In genomic region chr11:49050064-49050463, GRCm38 (mm10) we compare ENCODE assay signal across 15 mouse cellular contexts. TPM values are rescaled to one million over a fixed set of nuclear protein-coding genes. Genes with fewer than 3 reads are reported as not detected.
DNase-seq lines count a peak whose midpoint lies in the region; ATAC-seq and TF ChIP-seq lines count a peak whose summit lies in the region.
"Not testable (repeated sequence)": the region's sequence is repeated elsewhere in the genome, so short reads cannot be mapped to it uniquely, and the experiment has no call there.
"Had no signal": no experiment of that assay in that cellular context is flagged by ENCODE, and none has a peak within 500 bp of the region (broad histone marks: within the 10 kb centered on the region; RNA-seq: fewer than 3 reads in every experiment).

No protein-coding gene starts in this region.

- not testable (repeated sequence) for H3K27me3 ChIP-seq in G1E (ENCODE audit: insufficient read depth, low read length); liver, embryonic 16.5 days (ENCODE audit: control insufficient read depth, insufficient read depth, low read depth, low read length)

- TF ChIP-seq CTCF in G1E (IDR thresholded peaks at IDR 0.05; ENCODE audit: low read depth, low read length) = not testable (repeated sequence)

- not testable (repeated sequence) for H3K4me2 ChIP-seq in liver, embryonic 16.5 days (ENCODE audit: low read depth, low read length)

- H3K9me3 ChIP-seq in G1E (replicated peaks); liver, embryonic 16.5 days (replicated peaks; ENCODE audit: control insufficient read depth, low read length): not testable (repeated sequence)

- H3K4me3 ChIP-seq in G1E (ENCODE audit: low read depth, low read length); liver, embryonic 16.5 days (ENCODE audit: low read depth, low read length): not testable (repeated sequence)

- not testable (repeated sequence) for H3K36me3 ChIP-seq in G1E (replicated peaks); liver, embryonic 16.5 days (ENCODE audit: control insufficient read depth, insufficient read depth)

- not testable (repeated sequence) for H3K4me1 ChIP-seq in G1E (ENCODE audit: insufficient read depth, low read depth, low read length); liver, embryonic 16.5 days (ENCODE audit: control insufficient read depth, low read depth, low read length)

- DNase-seq in G1E (ENCODE audit: low spot score) = not testable (repeated sequence)

- peak; percentile 40; the same call in 1 of the 2 replicates for ATAC-seq in G1E (ENCODE audit: extremely low read depth, insufficient number of reproducible peaks, low FRiP score, poor library complexity, severe bottlenecking)
- ATAC-seq in erythroblast, adult 5-6 weeks (replicated peaks; ENCODE audit: low FRiP score, poor library complexity, severe bottlenecking) = 0 out of 2 replicates have a peak, but pooled peaks have one; percentile 40
- ATAC-seq in hematopoietic stem cell, adult 5-6 weeks (replicated peaks in 1 of 2; ENCODE audit: insufficient read depth in 1 of 2, low FRiP score in 2 of 2, low TSS enrichment in 1 of 2, low read depth in 1 of 2, poor library complexity in 2 of 2, severe bottlenecking in 2 of 2) = peak; percentile 86 to 88
- ATAC-seq in liver, embryonic 16.5 days (ENCODE audit: low read depth) = 0 out of 2 replicates have a peak, but pooled peaks have one; percentile 27
- ATAC-seq in megakaryocyte, adult 5-6 weeks (ENCODE audit: poor library complexity, severe bottlenecking) = peak; percentile 73
- peak; percentile 72 for ATAC-seq in monocyte, adult 5-6 weeks (replicated peaks; ENCODE audit: insufficient number of reproducible peaks, low FRiP score, low TSS enrichment, poor library complexity, severe bottlenecking)

- H3K9ac ChIP-seq in liver, embryonic 16.5 days (ENCODE audit: low read depth, low read length) = not testable (repeated sequence)

- not testable (repeated sequence) for H3K27ac ChIP-seq in liver, embryonic 16.5 days (ENCODE audit: low read length)

RNA-seq across cellular contexts. Expression of gene 9930111J21Rik2, which starts 1.0 kb away (rescaled TPM):
- total RNA-seq in G1E (2014; fragmentation: Nextera tagmentation) = 4.6 and 7.8 TPM in 2 replicates
- total RNA-seq in G1E (2017) = 2.9 and 4.1 TPM in 2 replicates
- polyA plus RNA-seq in G1E (2012) = 0.04 and 0.07 TPM in 2 replicates
- 21.1 and 35.5 TPM in 2 replicates for total RNA-seq in erythroblast, adult 5-6 weeks (2015; ENCODE audit: low replicate concordance)
- 12.4 and 17.8 TPM in 2 replicates for total RNA-seq in erythroblast, adult 5-6 weeks (2017; ENCODE audit: low replicate concordance)
- 35.6 and 56.0 TPM in 2 replicates for total RNA-seq in hematopoietic stem cell, adult 5-6 weeks (2017)
- 1.3 and 1.5 TPM in 2 replicates for polyA plus RNA-seq in liver, embryonic 16.5 days (2015; fragmentation: Nextera tagmentation; extraction: Ambion mirVana)
- total RNA-seq in megakaryocyte, adult 5-6 weeks (2015) = 180 and 184 TPM in 2 replicates
- 161 and 172 TPM in 2 replicates for total RNA-seq in megakaryocyte, adult 5-6 weeks (2017)
- total RNA-seq in monocyte, adult 5-6 weeks (2017) = 84.2 to 227 TPM (median 114 TPM) in 3 replicates
- polyA plus RNA-seq: erythroblast, embryonic 14.5 days had no signal

RNA-seq across cellular contexts. Expression of gene Tgtp2, which starts 13.9 kb away (rescaled TPM):
- total RNA-seq in G1E (2014; fragmentation: Nextera tagmentation) (8.3 and 10.0 TPM in 2 replicates), G1E (2017) (23.1 and 25.2 TPM in 2 replicates)
- polyA plus RNA-seq in G1E (2012) = 0.20 and 0.26 TPM in 2 replicates
- total RNA-seq in erythroblast, adult 5-6 weeks (2015; ENCODE audit: low replicate concordance) = 18.2 and 28.2 TPM in 2 replicates
- total RNA-seq in erythroblast, adult 5-6 weeks (2017; ENCODE audit: low replicate concordance) = 28.4 and 51.8 TPM in 2 replicates
- total RNA-seq in hematopoietic stem cell, adult 5-6 weeks (2017) = 551 and 622 TPM in 2 replicates
- 0.35 and 0.57 TPM in 2 replicates for polyA plus RNA-seq in liver, embryonic 16.5 days (2015; fragmentation: Nextera tagmentation; extraction: Ambion mirVana)
- 12.4 and 17.6 TPM in 2 replicates for total RNA-seq in megakaryocyte, adult 5-6 weeks (2015)
- total RNA-seq in megakaryocyte, adult 5-6 weeks (2017) = 30.2 and 39.3 TPM in 2 replicates
- total RNA-seq in monocyte, adult 5-6 weeks (2017) = 15.9 to 85.7 TPM (median 25.2 TPM) in 3 replicates
- polyA plus RNA-seq: embryonic facial prominence, embryonic 10.5 days; erythroblast, embryonic 14.5 days; forebrain, embryonic 10.5 days; forebrain, embryonic 12.5 days; forebrain, embryonic 16.5 days had no signal

RNA-seq across cellular contexts. Expression of gene Ifi47, which starts 26.3 kb away (rescaled TPM):
- 16.5 and 25.1 TPM in 2 replicates for total RNA-seq in G1E (2014; fragmentation: Nextera tagmentation)
- 31.6 and 32.2 TPM in 2 replicates for total RNA-seq in G1E (2017)
- polyA plus RNA-seq in G1E (2012) = 0.81 and 0.99 TPM in 2 replicates
- 33.2 and 37.5 TPM in 2 replicates for total RNA-seq in erythroblast, adult 5-6 weeks (2015; ENCODE audit: low replicate concordance)
- total RNA-seq in erythroblast, adult 5-6 weeks (2017; ENCODE audit: low replicate concordance) = 15.9 and 29.4 TPM in 2 replicates
- 57.2 and 82.0 TPM in 2 replicates for total RNA-seq in hematopoietic stem cell, adult 5-6 weeks (2017)
- polyA plus RNA-seq in liver, embryonic 16.5 days (2015; fragmentation: Nextera tagmentation; extraction: Ambion mirVana) = 7.0 and 7.9 TPM in 2 replicates
- 92.4 and 108 TPM in 2 replicates for total RNA-seq in megakaryocyte, adult 5-6 weeks (2015)
- total RNA-seq in megakaryocyte, adult 5-6 weeks (2017) = 39.4 and 46.3 TPM in 2 replicates
- 23.6 to 98.9 TPM (median 35.3 TPM) in 3 replicates for total RNA-seq in monocyte, adult 5-6 weeks (2017)
- polyA plus RNA-seq: erythroblast, embryonic 14.5 days had no signal

RNA-seq across cellular contexts. Expression of gene Tgtp1, which starts 56.1 kb away (rescaled TPM):
- 5.3 TPM in 1 of 2 replicates, not detected in the other for total RNA-seq in G1E (2014; fragmentation: Nextera tagmentation)
- total RNA-seq in G1E (2017) = 0.76 and 1.9 TPM in 2 replicates
- polyA plus RNA-seq in G1E (2012) = 0.02 and 0.03 TPM in 2 replicates
- total RNA-seq in erythroblast, adult 5-6 weeks (2015; ENCODE audit: low replicate concordance) = 0.42 TPM in 1 of 2 replicates, not detected in the other
- 0.85 TPM in 1 of 2 replicates, not detected in the other for total RNA-seq in erythroblast, adult 5-6 weeks (2017; ENCODE audit: low replicate concordance)
- 118 TPM in 2 replicates for total RNA-seq in hematopoietic stem cell, adult 5-6 weeks (2017)
- polyA plus RNA-seq in liver, embryonic 16.5 days (2015; fragmentation: Nextera tagmentation; extraction: Ambion mirVana) = 0.89 and 1.8 TPM in 2 replicates
- total RNA-seq in megakaryocyte, adult 5-6 weeks (2015) = 2.0 and 3.2 TPM in 2 replicates
- 1.5 and 10.8 TPM in 2 replicates for total RNA-seq in megakaryocyte, adult 5-6 weeks (2017)
- 1.3 to 3.0 TPM (median 1.7 TPM) in 3 replicates for total RNA-seq in monocyte, adult 5-6 weeks (2017)
- total RNA-seq: MEL had no signal
- polyA plus RNA-seq: embryonic facial prominence, embryonic 10.5 days; embryonic facial prominence, embryonic 12.5 days; erythroblast, embryonic 14.5 days; forebrain, embryonic 10.5 days; forebrain, embryonic 12.5 days; forebrain, embryonic 14.5 days; forebrain, embryonic 16.5 days had no signal

RNA-seq across cellular contexts. Expression of gene Gm12185, which starts 58.0 kb away (rescaled TPM):
- total RNA-seq in G1E (2014; fragmentation: Nextera tagmentation) (0.15 TPM in 1 of 2 replicates, not detected in the other), G1E (2017) (0.33 and 0.52 TPM in 2 replicates)
- not detected in 2 replicates for polyA plus RNA-seq in G1E (2012)
- total RNA-seq in erythroblast, adult 5-6 weeks (2015; ENCODE audit: low replicate concordance) = 0.19 and 0.84 TPM in 2 replicates
- 0.09 and 0.70 TPM in 2 replicates for total RNA-seq in erythroblast, adult 5-6 weeks (2017; ENCODE audit: low replicate concordance)
- 39.1 and 57.5 TPM in 2 replicates for total RNA-seq in hematopoietic stem cell, adult 5-6 weeks (2017)
- 0.02 TPM in 1 of 2 replicates, not detected in the other for polyA plus RNA-seq in liver, embryonic 16.5 days (2015; fragmentation: Nextera tagmentation; extraction: Ambion mirVana)
- 0.22 and 0.27 TPM in 2 replicates for total RNA-seq in megakaryocyte, adult 5-6 weeks (2015)
- 0.11 and 5.7 TPM in 2 replicates for total RNA-seq in megakaryocyte, adult 5-6 weeks (2017)
- 0.10 to 1.4 TPM in 2 of 3 replicates, not detected in the other for total RNA-seq in monocyte, adult 5-6 weeks (2017)
- total RNA-seq: MEL had no signal
- polyA plus RNA-seq: embryonic facial prominence, embryonic 10.5 days; embryonic facial prominence, embryonic 12.5 days; embryonic facial prominence, embryonic 14.5 days; erythroblast, embryonic 14.5 days; forebrain, embryonic 10.5 days; forebrain, embryonic 12.5 days; forebrain, embryonic 14.5 days; forebrain, embryonic 16.5 days had no signal

Comparison
In these comparisons a context has a peak if more than half of its experiments do, and no peak if none do; other contexts are left out.
1. ATAC-seq: peak in every context shown above with its lines; median percentile 87 in hematopoietic stem cell, adult 5-6 weeks; 73 in megakaryocyte, adult 5-6 weeks; 72 in monocyte, adult 5-6 weeks; 40 in G1E; 40 in erythroblast, adult 5-6 weeks; 27 in liver, embryonic 16.5 days.